Mouse (Mus musculus) MEL (cell line): ENCODE results near the gene Tsc2. TPM values are rescaled to one million over a fixed set of nuclear protein-coding genes. Genes with fewer than 3 reads are reported as not detected.
"Not testable (repeated sequence)": the region's sequence is repeated elsewhere in the genome, so short reads cannot be mapped to it uniquely, and the experiment has no call there.

Source experiments
- DNase-seq: peaks from one replicate; pipeline ENCODE4 v3.0.0; 2011; ENCODE audit warnings: low read depth, low spot score
- H3K27ac ChIP-seq: 2 replicates; pipeline ENCODE4 v1.5.1; 2012; ENCODE audit warnings: low read depth, mild to moderate bottlenecking, control low read depth, low read length, moderate library complexity; ENCODE audit not compliant: control insufficient read depth
- H3K27me3 ChIP-seq, 2 experiments: fragments of 150-350 bp in 1 of 2; sonication (generic) in 1 of 2; 2 replicates each; pipeline ENCODE4 v1.6.1; 2012; ENCODE audit warnings: low read length in 2 of 2, mild to moderate bottlenecking in 2 of 2, improper control_type of control experiment in 1 of 2, moderate library complexity in 1 of 2; ENCODE audit not compliant: insufficient read depth in 2 of 2, control insufficient read depth in 1 of 2
- H3K36me3 ChIP-seq, 2 experiments: 2 replicates each; pipeline ENCODE4 v1.6.1; 2012 to 2014; ENCODE audit warnings: low read length in 2 of 2, improper control_type of control experiment in 1 of 2, inconsistent platforms in 1 of 2, mild to moderate bottlenecking in 1 of 2; ENCODE audit not compliant: insufficient read depth in 2 of 2, control insufficient read depth in 1 of 2
- H3K4me1 ChIP-seq, 2 experiments: fragments of 150-350 bp in 1 of 2; sonication (generic) in 1 of 2; 2 replicates each; pipeline ENCODE4 v1.6.1; 2012; ENCODE audit warnings: low read length in 2 of 2, improper control_type of control experiment in 1 of 2, mild to moderate bottlenecking in 1 of 2; ENCODE audit not compliant: insufficient read depth in 2 of 2, control insufficient read depth in 1 of 2
- H3K4me3 ChIP-seq, 2 experiments: fragments of 150-350 bp in 1 of 2; sonication (generic) in 1 of 2; 2 replicates each; pipeline ENCODE4 v1.5.1; 2012; ENCODE audit warnings: low read depth in 2 of 2, low read length in 2 of 2, mild to moderate bottlenecking in 2 of 2, moderate library complexity in 2 of 2, control low read depth in 1 of 2, improper control_type of control experiment in 1 of 2; ENCODE audit not compliant: control insufficient read depth in 1 of 2, insufficient read depth in 1 of 2
- H3K79me2 ChIP-seq: 2 replicates; pipeline ENCODE4 v1.6.1; 2012; ENCODE audit warnings: mild to moderate bottlenecking, low read length, moderate library complexity; ENCODE audit not compliant: control insufficient read depth, poor library complexity, insufficient read depth
- H3K9ac ChIP-seq: 2 replicates; pipeline ENCODE4 v1.6.1; 2012; ENCODE audit warnings: low read depth, mild to moderate bottlenecking, control low read depth, low read length, moderate library complexity; ENCODE audit not compliant: control insufficient read depth, poor library complexity, severe bottlenecking
- H3K9me3 ChIP-seq: fragments of 150-350 bp; sonication (generic); replicated peaks from 2 replicates; pipeline ENCODE4 v1.6.1; 2012; ENCODE audit warnings: mild to moderate bottlenecking, low read length, improper control_type of control experiment, moderate library complexity; ENCODE audit not compliant: insufficient read depth
- ELF1 ChIP-seq: IDR thresholded peaks from 2 replicates; pipeline ENCODE4 v1.6.1; 2014; ENCODE audit warnings: low read depth, mild to moderate bottlenecking, inconsistent platforms, low read length, improper control_type of control experiment, moderate library complexity
- EP300 ChIP-seq, 2 experiments: IDR thresholded peaks; 2 replicates each; pipeline ENCODE4 v1.6.1; 2011; ENCODE audit warnings: improper control_type of control experiment in 2 of 2, low read length in 2 of 2, low read depth in 1 of 2, mild to moderate bottlenecking in 1 of 2
- GATA1 ChIP-seq: IDR thresholded peaks from 2 replicates; pipeline ENCODE4 v1.6.1; 2011; ENCODE audit warnings: low read depth, low read length, improper control_type of control experiment
- MAFK ChIP-seq: IDR thresholded peaks from 2 replicates; pipeline ENCODE4 v1.6.1; 2011; ENCODE audit warnings: low read depth, mild to moderate bottlenecking, low read length, improper control_type of control experiment, borderline replicate concordance
- MAX ChIP-seq: IDR thresholded peaks from 2 replicates; pipeline ENCODE4 v1.6.1; 2011; ENCODE audit warnings: low read length, improper control_type of control experiment
- MEF2A ChIP-seq: IDR thresholded peaks from 2 replicates; pipeline ENCODE4 v1.6.1; 2014; ENCODE audit warnings: low read depth, mild to moderate bottlenecking, inconsistent platforms, low read length, improper control_type of control experiment; ENCODE audit not compliant: poor library complexity, insufficient replicate concordance, severe bottlenecking; ENCODE audit errors: extremely low read depth
- MYB ChIP-seq: IDR thresholded peaks from 2 replicates; pipeline ENCODE4 v1.6.1; 2011; ENCODE audit warnings: mild to moderate bottlenecking, low read depth, low read length, improper control_type of control experiment
- MYC ChIP-seq: IDR thresholded peaks from 2 replicates; pipeline ENCODE4 v1.6.1; 2011; ENCODE audit warnings: low read depth, mild to moderate bottlenecking, low read length, improper control_type of control experiment, moderate library complexity
- POLR2A ChIP-seq, 2 experiments: IDR thresholded peaks; 2 replicates each; pipeline ENCODE4 v1.6.1; 2011 to 2012; ENCODE audit warnings: low read length in 2 of 2, mild to moderate bottlenecking in 2 of 2, control low read depth in 1 of 2, improper control_type of control experiment in 1 of 2, low read depth in 1 of 2, moderate library complexity in 1 of 2; ENCODE audit not compliant: control insufficient read depth in 1 of 2, insufficient read depth in 1 of 2, poor library complexity in 1 of 2
- SIN3A ChIP-seq: IDR thresholded peaks from 2 replicates; pipeline ENCODE4 v1.6.1; 2012; ENCODE audit warnings: low read length, improper control_type of control experiment, inconsistent platforms
- TBP ChIP-seq: IDR thresholded peaks from 2 replicates; pipeline ENCODE4 v1.8.0; 2011; ENCODE audit warnings: low read depth, low read length, improper control_type of control experiment
- TCF12 ChIP-seq: IDR thresholded peaks from 2 replicates; pipeline ENCODE4 v1.6.1; 2014; ENCODE audit warnings: low read depth, mild to moderate bottlenecking, inconsistent platforms, low read length, improper control_type of control experiment, moderate library complexity
- USF2 ChIP-seq, 2 experiments: IDR thresholded peaks; 2 replicates each; pipeline ENCODE4 v1.6.1; 2011 to 2012; ENCODE audit warnings: improper control_type of control experiment in 2 of 2, low read length in 2 of 2, borderline replicate concordance in 1 of 2, inconsistent platforms in 1 of 2, low read depth in 1 of 2, mild to moderate bottlenecking in 1 of 2; ENCODE audit not compliant: insufficient read depth in 1 of 2
- ZMIZ1 ChIP-seq: IDR thresholded peaks from 2 replicates; pipeline ENCODE4 v1.6.1; 2012; ENCODE audit warnings: low read depth, mild to moderate bottlenecking, inconsistent platforms, low read length, improper control_type of control experiment, moderate library complexity
- ZNF384 ChIP-seq: IDR thresholded peaks from 2 replicates; pipeline ENCODE4 v1.6.1; 2012; ENCODE audit warnings: low read depth, mild to moderate bottlenecking, inconsistent platforms, low read length, improper control_type of control experiment
- polyA plus RNA-seq, 2 experiments: library from polyadenylated mRNA; stranded (reverse) in 1 of 2; unstranded in 1 of 2; fragments of >175 nt in 1 of 2; fragments of >200 nt in 1 of 2; gene quantifications; 2 replicates each; pipeline versions ENCODE4 v1.2.1 to v1.2.4; 2012; ENCODE audit warnings: low replicate concordance in 2 of 2, low read depth in 1 of 2; ENCODE audit not compliant: insufficient read length in 2 of 2, insufficient read depth in 1 of 2, missing spikeins in 1 of 2
- total RNA-seq: library from RNA; depleted of rRNA; stranded (reverse); fragments of 300-350 nt; gene quantifications from 2 replicates; pipeline ENCODE4 v1.2.3, GENCODE M21; 2012

The Tsc2 gene
- total and polyA plus RNA-seq, 3 experiments: 48.8 to 99.2 TPM; not detected in 1

DNA sequence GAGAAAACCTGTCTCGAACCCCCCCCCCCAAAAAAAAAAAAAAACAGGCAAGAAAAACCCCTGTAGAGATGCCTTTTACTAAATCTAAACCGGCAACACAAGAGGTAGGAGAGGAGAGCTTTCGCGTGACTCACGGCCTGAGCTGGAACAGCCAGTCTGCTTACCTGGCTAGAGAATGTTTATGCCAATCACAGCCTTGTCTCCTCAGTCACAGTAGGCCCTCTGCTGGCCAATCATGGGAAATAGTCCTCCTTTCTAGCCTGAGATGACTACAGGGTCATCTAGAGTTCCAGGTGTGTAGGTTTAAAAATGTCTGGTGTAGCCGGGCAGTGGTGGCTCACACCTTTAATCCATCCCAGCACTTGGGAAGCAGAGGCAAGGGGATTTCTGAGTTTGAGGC lies 35.0 kb upstream of the Tsc2 start (continued):
- no peak for TF ChIP-seq MEF2A
- TF ChIP-seq EP300 (IDR thresholded peaks at IDR 0.05; ENCODE audit: low read depth in 1 of 2, low read length in 2 of 2): no peak
- no peak for TF ChIP-seq MAX
- TF ChIP-seq ZMIZ1: no peak

DNA sequence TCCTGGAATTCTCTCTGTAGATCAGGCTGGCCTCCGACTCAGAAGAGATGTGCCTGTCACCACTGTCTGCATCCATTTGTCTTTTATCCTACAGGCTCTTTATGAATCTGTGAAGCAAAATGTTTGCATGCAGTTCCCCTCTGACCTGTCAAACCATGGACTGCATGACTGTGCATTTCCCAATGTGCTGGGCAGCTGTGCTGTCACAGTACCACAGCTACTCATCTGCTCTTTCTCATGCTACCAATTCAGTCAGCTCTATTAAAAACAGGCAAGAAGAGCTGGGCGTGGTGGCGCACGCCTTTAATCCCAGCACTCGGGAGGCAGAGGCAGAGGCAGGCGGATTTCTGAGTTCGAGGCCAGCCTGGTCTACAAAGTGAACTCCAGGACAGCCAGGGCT lies 34.6 kb upstream of the Tsc2 start:
- H3K9ac ChIP-seq: not testable (repeated sequence)
- H3K79me2 ChIP-seq: peaks cover 24% of the 10 kb centered on the region
- peak; percentile 44; the same call in 1 of the 2 replicates for TF ChIP-seq SIN3A
- TF ChIP-seq, all 39 proteins: peak for 1; not testable (repeated sequence) for 38
- not testable (repeated sequence) for H3K27me3 ChIP-seq, H3K27ac ChIP-seq, H3K4me3 ChIP-seq, H3K9me3 ChIP-seq
- peaks cover 0 to 22% of the 10 kb centered on the region in 2 experiments; a peak in 3 of 4 replicates for H3K4me1 ChIP-seq
- peaks cover 0 to 10% of the 10 kb centered on the region in 2 experiments; a peak in 2 of 4 replicates for H3K36me3 ChIP-seq
- peak; percentile 30 for DNase-seq

DNA sequence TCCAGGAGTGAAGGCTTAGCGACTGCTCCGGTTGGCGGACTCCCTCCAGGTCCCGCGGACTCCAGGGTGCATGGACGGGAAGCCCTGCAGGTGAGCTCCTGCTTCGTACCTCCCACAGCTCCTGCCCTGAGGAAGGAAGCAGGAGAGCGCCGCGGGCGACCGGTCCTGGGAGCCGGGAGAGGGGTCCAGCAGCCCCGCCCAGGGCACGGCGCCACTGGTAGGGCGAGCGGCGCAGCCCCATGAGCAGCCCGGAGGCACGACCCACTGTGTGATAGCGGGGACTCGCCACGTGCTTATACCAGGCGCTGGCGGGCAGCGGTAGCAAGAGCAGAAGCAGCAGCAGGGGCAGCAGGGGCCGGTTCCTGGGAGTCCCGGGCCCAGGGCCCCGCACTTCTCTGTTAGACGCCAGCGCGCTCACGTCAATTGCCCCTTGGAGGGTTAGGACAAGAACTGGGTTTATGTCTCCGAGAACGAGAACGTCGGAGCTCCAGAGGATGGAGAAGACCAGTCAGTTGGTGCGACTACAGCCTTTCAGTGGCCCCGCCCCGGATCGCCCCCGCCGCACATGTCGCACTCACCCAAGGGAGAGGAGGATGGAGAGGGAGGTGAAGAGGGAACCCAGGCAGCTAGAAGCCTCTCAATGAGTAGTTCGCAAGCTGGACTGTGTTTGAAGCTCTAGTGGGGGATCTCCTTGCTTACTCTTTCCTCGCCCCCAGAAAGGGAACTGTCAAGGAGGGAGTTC lies 25.8 kb upstream of the Tsc2 start, which contains the start of gene Npw:
TSS of gene Npw (minus strand) at position 441 of the 742 bp plus-strand sequence.
- Histone ChIP-seq H3K27me3 (no peaks in the 10 kb centered on the region), H3K36me3 (no peaks in the 10 kb centered on the region), H3K9ac (no peak within 1 kb of the TSS), H3K9me3 (no peaks in the 10 kb centered on the region), H3K4me3 (no peak within 1 kb of the TSS), H3K79me2 (no peaks in the 10 kb centered on the region), H3K27ac (no peak within 1 kb of the TSS), H3K4me1 (no peaks in the 10 kb centered on the region)
- no peak for DNase-seq
- TF ChIP-seq MAX (no peak), GATA1 (no peak), POLR2A (IDR thresholded peaks at IDR 0.05; ENCODE audit: control insufficient read depth in 1 of 2, insufficient read depth in 1 of 2, low read depth in 1 of 2, low read length in 2 of 2, poor library complexity in 1 of 2) (no peak), MAFK (no peak), ZNF384 (no peak), USF2 (IDR thresholded peaks at IDR 0.05; ENCODE audit: borderline replicate concordance in 1 of 2, insufficient read depth in 1 of 2, low read depth in 1 of 2, low read length in 2 of 2) (no peak), TBP (no peak), ELF1 (no peak), MYC (no peak), TCF12 (no peak), MEF2A (no peak), MYB (no peak)
